Mouse (Mus musculus) granulocyte monocyte progenitor cell, adult 5-6 weeks (primary cell): ENCODE measurements around the gene Kctd7. TPM values are rescaled to one million over a fixed set of nuclear protein-coding genes. Genes with fewer than 3 reads are reported as not detected.

Experiments
- ATAC-seq: replicated peaks from 2 replicates; pipeline ENCODE4 v1.8.0; 2016; ENCODE audit warnings: mild to moderate bottlenecking, moderate TSS enrichment, inconsistent platforms; ENCODE audit not compliant: poor library complexity, severe bottlenecking
- total RNA-seq, 2 experiments: library from RNA; stranded (forward) in 1 of 2; stranded (reverse) in 1 of 2; fragments of 200-712, 200-1000 nt in 1 of 2; fragments of >200 nt in 1 of 2; fragmentation: Nextera tagmentation in 1 of 2; gene quantifications; 2 replicates each; pipeline ENCODE4 v1.2.3; 2014 to 2017

The Kctd7 gene
- total RNA-seq, 2 experiments from 2014 or later, result 4.1 to 4.4 TPM

DNA sequence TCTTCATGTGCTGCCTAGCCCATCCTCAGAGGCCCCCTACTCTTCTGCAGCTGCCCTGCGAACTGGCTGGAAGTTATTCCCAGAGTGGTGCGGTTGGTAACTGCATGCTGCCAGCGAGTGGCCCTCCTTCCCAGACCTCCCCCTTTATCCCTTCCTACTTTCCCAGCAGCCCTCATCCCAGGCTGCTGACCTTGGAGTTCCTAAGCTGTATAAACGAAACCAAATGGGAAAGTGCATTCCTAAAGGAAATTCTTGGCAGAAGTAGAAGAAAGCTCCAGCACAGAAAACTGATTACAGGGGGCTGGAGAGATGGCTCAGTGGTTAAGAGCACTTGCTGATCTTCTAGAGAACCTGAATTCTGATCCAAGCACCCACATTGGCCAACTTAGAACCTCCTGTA lies 2.6 kb upstream of the Kctd7 start:
- no peak for ATAC-seq

DNA sequence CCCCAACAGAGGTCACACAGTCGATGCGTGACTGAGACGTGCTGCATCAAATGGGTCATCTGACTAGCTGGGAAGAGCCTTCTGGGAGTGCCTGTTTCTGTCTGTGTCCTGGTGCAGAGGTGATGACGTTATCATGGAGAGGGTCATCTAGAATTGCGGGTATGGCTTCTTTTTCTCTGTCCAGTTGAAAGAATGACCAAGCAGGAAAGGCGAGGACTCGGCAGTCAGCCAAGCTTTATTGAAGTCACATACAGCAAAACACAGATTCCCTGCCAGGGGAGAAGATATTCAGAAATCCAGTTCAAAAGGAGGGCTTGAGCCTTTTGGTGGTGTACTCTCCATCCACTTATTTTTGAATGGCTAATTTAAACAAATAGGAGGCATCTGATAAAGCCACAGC lies 1.6 kb upstream of the Kctd7 start:
- ATAC-seq, result no peak

DNA sequence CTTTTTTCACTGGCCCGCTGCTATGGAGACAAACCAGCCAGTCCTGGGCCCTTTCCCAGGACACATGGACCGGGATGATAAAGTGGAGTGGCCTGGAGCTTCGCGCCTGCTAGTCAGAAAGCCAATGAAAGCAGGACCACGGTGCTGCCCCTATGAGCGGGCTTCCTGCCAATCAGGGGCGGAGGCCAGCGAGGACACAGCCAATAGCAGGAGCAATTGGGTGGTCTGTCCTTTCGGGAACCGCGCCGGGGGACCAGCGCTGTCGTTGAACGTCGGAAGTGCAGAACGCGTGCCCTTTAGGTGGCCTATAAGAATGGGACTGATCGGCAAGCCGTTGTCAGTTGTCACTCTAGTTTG lies 706 bp upstream of the Kctd7 start:
- ATAC-seq, result peak; percentile 43

DNA sequence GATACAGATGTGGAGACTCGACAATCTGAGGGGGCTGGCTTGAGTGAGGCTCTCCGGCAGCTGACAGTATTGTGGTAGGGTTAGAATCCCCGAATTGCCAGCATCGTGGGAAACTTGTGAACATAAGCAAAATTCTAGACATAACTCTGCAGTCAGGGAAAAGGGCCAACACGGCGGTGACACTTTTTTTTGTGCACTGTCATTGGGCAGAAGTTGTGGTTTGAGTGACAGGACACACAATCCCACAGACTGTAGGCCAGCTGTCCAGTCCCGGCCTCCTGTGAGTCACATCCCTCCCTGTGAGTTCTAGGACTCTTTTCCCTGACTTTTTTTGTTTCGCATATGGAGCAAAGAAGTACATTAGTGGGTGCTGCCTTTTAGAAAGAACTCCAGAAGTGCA lies 1.3 kb downstream of the Kctd7 start:
- no peak for ATAC-seq

DNA sequence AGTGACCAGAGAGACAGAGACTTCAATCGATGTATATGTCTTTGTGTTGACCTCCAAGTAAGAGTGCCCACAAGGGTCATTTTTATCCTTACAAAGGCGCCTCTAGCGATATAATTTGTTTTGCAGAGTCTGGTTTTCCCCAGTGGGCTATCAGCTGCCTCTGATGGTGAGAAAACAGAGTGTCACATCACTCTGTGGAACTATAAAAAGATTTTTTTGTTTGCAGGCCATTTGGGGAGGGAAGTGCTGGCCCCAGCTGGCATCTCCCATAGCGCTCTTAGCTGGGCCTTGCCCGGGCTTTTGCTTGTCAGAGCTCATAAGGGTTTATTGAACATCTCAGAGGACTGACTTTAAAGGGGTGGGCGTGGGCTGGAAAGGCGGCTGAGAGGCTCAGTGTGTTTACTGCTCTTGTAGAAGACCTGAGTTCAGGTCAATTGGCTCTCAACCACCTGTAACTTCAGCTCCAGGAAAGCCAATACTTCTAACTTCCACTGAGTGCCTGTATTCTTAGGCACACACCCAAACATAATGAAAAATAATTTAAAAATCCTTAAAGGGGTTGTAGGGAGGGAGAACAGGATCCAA lies 5.2 kb downstream of the Kctd7 start:
- no peak for ATAC-seq

DNA sequence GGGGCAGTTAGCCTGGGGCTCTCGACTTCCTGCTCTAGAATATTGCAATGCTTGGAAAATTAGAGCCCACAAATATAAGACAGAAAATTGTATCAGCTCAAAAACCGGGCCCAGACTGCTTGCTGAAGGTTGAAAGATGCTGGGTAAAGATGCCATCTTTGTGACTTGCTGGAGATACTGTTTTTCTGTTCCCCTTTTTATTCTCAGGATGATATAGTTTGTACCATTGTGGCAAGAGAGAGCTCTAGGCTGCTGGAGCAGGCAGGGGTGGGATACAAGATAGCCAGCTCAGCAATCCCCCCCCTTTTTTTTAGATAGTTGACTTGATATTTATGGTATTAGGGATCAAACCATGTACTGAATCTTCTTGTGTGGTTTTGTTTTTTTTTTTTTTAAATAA lies 9.6 kb downstream of the Kctd7 start:
- ATAC-seq, result no peak

DNA sequence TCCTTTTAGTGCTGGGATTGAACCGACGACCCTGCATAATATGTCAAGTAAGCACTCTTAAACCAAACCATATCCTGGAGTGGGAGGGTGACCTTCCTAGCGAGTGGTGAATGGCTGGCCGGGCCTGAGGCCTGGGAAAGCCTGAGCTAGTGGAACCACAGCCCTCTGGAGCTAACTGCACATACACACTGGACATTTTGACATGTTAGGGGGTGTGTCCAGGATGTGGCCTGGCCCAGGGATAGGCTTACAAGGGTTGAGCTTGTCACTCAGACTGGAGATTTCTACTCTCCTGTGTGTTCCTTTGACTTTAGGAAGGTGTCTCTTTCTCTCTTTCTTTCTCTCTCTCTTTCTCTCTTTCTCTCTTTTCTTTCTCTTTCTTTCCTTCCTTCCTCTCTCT lies 13.9 kb downstream of the Kctd7 start:
- no peak for ATAC-seq

DNA sequence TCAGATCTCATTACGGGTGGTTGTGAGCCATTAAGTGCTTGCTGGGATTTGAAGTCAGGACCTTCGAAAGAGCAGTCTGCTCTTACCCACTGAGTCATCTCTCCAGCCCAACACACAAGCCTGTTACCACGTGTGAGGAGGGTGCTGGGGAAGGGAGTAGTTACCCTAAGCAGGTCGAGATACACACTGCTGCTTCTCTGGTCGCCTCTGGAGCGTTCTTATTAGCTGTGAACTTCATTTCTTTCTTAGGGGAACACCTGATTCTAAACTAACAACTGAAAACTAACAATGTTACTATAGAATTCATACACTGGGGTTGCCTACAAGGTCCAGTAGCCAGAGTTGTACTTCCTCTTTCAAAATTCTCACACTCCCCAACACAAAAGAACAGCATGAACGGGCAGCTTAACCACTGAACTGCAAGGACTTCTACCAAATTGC lies 15.1 kb downstream of the Kctd7 start:
- peak; percentile 74 for ATAC-seq

DNA sequence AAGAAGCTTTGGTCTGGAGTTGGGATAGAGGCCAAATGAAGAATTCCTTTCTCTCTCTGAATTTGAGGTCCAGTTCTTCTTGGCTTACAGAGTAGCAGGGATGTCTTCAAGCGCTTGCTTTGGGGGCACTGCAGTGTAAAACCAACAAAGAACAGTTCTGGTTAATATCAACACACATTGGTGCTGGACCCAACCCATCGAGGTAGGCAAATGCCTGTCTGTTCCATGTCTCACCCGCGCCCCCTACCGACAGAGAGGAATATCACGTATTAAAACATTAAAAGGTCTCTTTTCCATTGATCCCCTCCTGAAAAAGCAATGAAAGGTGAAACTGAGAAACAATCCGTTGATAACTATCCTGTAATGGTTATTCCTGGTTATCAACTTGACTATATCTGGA lies 19.0 kb downstream of the Kctd7 start:
- peak; percentile 89 for ATAC-seq

DNA sequence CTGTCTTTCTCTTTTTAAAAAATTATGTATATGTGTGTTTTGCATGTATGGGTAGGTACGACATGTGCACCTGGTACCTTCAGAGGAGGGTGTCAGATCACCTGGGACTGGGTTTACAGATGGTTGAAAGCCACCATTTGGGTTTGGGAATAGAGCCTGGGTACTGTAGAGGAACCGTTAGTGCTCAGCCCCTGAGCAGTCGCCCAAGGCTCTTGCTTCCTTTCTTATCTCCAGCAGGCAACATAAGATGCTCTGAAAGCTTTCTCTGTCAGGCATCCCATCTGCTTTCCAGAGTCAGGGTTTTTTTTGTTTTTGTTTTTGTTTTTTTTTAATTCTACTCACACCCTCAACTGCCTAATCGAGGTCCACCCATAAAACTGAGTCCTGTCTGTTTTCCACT lies 20.6 kb downstream of the Kctd7 start:
- ATAC-seq, result no peak

DNA sequence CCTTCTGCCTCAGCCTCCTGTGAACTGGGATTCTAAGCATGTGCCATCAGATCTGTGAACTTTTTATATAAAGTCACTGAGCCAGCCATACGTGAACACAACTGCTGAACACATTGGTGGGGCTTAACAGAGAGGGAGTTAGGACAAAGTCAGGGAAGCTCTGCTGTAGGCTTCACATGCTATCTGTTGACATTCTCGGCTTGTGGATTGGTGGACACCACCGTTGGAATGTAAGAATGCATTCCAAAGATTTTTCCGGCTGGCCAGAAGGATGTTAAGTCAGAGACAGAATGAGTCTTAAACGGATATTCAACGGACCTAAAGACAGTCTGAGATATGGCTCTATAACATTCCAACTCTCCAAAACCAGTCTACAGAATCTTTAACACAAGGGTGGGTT lies 24.4 kb downstream of the Kctd7 start:
- ATAC-seq, result no peak

DNA sequence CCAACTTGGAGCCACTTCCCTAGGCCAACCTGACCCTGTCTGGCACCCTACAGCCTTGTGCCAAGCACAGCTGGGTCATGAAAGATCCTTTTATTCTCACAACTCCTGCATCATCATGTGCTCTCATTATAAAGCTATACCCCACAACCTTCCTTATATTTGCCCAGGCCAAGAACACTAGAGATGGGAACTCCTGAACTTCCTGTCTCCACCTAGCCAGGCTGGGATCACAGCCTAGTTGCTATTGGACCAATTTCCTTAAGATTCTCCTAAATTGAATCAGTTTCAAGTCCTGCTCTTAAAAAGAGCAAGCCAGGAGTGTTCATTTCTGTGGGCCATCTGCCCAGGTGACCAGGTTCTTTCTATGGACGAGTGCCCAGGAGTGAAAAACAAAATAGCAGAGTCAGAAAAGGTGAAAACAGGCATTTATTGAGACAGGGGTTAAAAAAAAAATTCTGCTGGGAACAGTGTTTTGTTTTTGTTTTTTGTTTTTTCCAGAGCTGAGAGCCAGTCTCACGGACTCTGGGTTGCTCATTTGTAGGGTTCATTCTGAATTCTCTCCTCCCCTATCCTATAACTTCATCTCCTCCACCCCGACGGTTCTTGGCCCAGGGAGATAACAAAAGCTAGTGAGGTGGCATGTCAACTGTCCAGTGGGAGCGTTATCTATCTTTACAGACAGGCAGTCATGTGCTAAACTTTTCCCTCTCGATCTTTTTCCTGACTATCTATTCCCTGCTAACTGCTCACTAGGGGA lies 26.2 kb downstream of the Kctd7 start:
- peak; percentile 3 for ATAC-seq

DNA sequence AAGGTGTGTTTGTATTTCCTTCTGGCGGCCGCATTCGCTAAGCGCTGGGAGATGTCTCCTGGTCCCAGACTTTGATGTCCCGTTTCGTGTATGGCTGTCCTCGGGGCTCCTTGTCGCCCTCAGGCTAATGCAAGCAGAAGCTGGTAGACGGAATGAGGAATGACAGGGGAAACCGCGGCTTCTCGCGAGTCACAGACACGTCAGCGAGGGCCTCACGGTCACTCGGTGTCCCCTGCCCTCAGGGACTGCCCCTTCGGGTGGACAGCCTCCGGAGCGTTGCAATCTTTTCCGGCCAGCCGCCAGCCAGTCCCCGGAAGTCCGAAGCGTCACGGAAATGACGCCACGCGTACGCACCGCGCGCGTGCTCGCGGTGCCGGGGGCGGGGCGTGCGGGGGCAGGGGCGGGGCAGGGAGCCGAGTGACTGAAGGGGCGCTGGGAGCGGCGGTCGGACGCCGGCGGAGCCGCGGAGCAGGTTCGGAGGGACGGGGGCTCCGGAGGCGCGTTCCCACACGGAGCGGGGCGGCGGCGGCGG lies 26.8 kb downstream of the Kctd7 start, which contains the start of gene Rabgef1:
TSS of gene Rabgef1 (plus strand) at position 376 of the 532 bp plus-strand sequence.
- ATAC-seq, result peak; percentile 86

DNA sequence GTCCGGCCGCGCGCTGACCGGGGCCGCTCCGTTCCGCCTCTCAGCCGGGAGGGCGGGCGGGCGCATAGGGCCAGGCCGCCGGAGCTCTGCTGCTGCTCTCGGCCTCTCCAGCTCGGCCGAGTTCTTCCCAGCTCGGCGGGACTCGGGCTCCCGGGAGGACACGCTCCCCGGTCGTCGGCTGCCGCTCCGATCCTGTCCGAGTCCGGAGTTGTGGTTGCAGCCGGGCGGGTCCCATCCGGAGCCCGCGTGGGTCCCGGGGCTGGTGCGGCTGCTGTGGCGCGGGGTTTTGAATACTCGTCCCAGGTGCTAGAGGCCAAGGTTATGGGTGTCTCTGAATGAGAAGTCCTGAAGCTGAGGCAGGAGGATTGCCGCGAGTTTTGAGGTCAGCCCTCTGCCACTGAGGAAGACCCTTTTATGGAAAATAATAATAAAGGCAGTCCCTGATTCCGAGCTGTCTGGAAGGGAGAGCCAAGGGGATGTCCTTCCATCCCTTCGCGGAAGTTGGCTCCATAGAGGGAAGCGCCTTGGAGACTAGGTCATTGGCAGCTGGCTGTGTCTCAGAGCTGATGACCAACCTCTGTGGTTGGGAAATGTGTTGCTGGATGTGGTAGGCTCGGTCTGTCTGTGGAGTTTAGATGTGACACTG lies 27.4 kb downstream of the Kctd7 start:
- peak; percentile 78 for ATAC-seq

DNA sequence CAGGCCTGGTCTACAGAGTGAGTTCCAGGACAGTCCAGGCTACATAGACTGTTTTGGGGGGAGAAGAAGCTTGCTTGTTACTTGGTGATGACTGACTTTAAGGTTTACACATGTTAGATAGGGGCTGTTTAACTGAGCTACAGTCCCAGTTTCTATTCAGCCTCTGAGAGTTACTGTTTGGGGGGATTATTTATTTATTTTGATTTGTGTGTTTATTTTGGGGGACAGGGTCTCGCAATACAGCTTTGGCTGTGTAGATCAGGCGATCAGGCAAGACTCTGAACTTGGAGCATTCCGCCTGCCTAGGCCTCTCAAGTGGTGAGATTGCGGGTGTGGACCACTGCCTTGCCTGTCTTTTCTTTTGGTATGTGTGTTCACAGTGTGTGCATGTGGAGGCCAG lies 28.4 kb downstream of the Kctd7 start:
- ATAC-seq, result no peak

DNA sequence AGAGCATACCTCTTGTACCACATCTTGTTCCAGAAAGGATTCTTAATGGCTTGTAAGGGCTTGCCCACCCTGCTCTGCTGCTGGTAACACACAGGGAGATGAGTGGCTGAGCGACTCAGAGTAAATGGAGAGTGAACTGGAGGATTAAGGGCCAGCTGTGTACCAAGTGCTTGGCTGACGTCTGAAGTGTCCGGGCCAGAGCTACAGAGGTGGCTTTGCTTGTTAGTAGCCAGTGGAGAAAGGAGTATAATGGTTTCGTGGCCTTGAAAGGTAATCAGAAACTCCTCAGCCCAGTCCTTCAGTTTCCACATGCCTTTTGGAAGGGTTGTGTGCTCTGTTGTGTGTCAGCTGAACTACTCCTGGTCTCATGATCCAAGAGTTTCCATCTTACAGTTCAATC lies 33.2 kb downstream of the Kctd7 start:
- no peak for ATAC-seq

DNA sequence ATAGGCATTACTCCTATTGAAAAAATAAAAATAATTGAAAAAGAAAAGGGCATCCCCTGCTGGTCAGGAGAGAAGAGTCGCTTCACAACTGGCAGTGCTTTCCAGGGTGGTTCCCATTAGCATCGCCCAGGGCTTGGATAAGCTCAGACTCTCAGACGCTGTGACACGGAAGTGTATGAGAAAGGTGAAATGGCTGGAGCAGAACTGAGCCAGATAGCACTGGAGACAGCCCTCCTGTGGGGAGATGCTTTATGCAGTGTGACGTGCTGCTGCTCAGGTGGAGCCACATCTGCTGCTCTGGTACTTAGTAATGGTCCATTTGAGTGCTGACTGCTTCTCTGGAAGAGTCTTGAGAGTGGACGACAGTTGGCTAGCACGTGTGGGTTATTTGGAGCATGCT lies 35.7 kb downstream of the Kctd7 start:
- no peak for ATAC-seq

DNA sequence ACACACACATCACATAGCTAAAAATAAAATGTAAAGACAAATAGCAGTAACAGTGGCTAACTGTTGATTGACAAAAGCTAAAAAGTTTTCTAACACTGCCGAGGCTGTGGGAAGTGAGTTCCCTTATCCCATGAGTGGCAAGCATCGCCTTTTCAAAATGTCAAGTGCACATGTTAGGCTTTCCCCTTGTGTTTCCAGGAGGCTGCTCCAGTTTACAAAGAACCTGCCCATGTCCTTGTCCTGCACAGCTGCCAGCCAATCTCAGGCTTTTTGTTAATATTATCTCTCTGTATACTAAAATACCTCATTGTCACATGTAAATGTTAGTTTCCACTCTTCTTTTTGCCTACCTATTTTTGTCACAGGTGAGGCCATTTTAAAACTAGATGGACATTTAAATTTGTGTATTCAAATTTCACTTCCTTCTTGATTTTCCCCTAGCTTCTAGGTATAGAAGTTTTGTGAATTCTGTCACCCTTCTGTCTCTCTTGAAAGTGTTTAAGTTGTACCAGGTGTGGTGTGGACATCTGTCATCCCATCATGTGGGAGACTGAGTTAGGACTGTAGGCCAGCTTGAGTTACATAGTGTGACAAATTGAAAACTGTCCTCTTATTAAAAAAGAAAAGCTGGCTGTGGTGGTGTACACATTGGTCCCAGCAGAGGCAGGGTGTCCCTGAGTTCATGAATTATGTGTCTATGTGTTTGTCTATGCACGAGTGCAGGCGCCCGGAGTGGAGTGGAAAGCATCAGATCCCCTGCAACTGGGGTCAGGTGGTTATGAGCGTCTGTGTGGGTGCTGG lies 37.3 kb downstream of the Kctd7 start:
- no peak for ATAC-seq

DNA sequence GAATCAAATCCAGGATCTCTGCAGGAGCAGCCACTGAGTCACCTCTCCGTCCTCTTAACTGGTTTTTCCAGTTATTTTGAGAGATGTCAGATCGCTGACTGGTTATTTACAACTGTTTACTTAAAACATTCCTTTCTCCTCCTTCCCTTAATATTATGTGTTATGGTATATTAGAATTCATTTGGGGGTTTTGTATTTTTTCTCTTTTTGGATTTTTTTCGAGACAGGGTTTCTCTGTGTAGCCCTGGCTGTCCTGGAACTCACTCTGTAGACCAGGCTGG lies 37.8 kb downstream of the Kctd7 start:
- no peak for ATAC-seq

DNA sequence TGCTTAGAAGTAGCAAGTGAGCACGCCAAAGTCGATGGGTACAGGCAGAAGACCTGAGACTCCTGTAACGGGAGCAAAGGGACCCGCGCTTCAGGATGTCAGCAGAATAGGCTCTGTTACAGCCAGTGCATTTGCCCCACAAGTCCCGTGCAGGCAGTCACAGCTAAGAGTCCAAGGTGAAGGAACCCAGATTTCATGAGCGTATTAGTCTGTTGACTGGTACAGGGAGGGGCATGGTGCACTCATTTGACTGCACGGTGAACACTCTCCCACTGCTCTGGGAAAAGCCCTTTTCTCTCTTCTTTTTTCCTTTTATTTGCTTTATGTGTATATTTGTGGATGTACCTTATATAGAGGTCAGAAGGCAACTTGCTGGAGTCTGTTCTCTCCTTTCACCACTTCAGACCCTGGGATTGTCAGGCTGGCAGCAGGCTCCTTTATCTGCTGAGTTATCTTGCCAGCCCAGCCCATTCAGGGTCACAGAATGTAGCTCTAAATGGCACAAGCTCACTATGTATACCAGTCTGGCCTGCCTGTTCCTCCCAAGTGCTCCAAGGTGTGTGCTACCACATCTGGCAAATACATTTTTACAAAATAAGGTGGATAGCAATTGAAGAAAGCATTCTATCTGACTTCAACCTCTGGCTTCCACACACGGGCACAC lies 39.7 kb downstream of the Kctd7 start:
- no peak for ATAC-seq
